Mouse (Mus musculus) left cerebral cortex, adult 2 months (tissue): ENCODE results near the gene Mfn1. TPM values are rescaled to one million over a fixed set of nuclear protein-coding genes. Genes with fewer than 3 reads are reported as not detected.

Experiments
- DNase-seq, 2 experiments: peaks; one replicate each; pipeline ENCODE4 v3.0.0; 2021 to 2022; ENCODE audit warnings: low spot score in 2 of 2, mixed read lengths in 1 of 2; ENCODE audit errors: extremely low spot score in 1 of 2
- H3K27ac ChIP-seq: fragments of 200-600 bp; 2 replicates; pipeline ENCODE4 v1.8.1; 2022
- H3K4me3 ChIP-seq: fragments of 200-600 bp; 2 replicates; pipeline ENCODE4 v1.8.1; 2022
- CTCF ChIP-seq: fragments of 200-600 bp; IDR thresholded peaks from 2 replicates; pipeline ENCODE4 v1.8.1; 2022; ENCODE audit warnings: antibody characterized with exemption, mild to moderate bottlenecking, moderate library complexity
- intact Hi-C: fragments of 180-260 bp; cut with DNase I; formaldehyde crosslinking; loops from one replicate; pipeline ENCODE4 v1.15.1; 2025
- total RNA-seq, 2 experiments: library from RNA; stranded (reverse); gene quantifications; 2 replicates each; pipeline ENCODE4 v1.2.3; 2021

Mfn1 gene
- total RNA-seq, 2 experiments from 2014 or later: 119 to 123 TPM

DNA sequence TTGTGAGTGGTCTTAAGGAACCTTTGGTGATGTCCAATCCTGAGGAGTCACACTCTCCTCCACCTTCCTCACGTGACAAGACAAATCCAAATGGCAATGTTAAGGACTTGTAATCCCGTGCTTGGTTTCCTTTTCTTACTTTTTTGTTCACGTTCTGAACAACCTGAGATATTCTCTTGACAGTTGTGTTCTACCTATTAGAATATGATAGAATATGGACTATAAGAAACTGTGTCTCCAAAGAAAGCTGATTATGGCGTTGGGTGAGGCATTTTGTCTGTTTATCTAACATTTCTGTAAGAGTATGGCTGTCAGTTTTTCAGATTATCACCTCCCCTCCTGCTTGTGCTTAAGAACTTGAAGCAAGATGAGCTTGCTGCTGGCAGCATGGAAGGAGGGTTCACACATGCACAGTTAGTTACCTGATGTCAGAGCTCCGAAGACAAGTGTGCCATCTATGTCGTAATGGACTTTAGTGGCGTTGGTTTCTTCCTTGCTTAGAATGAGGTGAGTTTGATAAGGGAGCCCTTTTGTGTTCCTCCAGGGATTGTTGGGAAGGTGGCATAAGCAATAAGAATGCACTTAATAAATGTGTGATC, 16.5 kb upstream of the Mfn1 start:
- no peak for TF ChIP-seq CTCF
- intact Hi-C loops: loop anchor here (1.0 kb wide), 1 partner anchor 15 kb away; no protein-coding TSS in a partner anchor
- no peak for DNase-seq
- no peak overlapping the region for H3K4me3 ChIP-seq
- H3K27ac ChIP-seq: no peak overlapping the region

DNA sequence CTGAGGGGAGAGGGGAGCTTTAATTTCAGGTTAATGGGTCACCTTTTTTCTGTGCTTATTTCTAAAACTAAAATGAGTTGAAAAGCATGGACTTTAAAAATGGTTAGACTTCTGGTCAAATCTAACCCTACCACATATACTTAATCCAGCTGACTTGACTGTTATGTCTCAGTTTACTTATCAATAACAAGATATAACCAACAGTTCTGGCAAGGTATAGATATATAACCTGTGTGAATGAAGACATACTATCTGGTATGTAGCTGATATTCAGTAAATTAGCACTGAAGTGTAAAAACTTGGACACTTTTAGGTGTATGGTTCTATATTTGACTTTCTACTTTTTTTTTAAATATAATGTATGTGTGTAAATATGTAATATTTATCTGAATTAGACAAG, 15.7 kb upstream of the Mfn1 start:
- TF ChIP-seq CTCF: no peak
- no peak for DNase-seq
- Histone ChIP-seq H3K27ac (no peak overlapping the region), H3K4me3 (no peak overlapping the region)
- intact Hi-C loops: no loop called here

DNA sequence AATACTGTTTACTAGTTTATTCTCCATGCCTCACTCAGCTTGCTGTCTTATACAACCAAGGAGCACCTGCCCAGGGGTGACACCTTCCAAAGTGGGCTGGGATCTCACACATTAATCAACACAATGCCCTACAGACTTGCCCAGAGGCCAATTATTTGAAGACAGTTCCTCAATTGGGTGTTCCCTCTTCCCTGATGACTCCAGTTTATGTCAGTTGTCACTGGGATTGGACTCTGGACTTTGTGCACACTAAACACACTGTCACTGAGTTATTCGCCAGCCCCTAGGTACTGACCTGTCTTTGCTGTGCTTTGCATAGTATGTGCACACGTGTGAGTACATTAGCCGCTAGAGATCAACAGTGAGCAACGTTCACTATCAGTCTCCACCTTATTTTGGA, 2.1 kb upstream of the Mfn1 start:
- H3K27ac ChIP-seq: no peak overlapping the region
- H3K4me3 ChIP-seq: no peak overlapping the region
- no peak for DNase-seq
- intact Hi-C loops: loop anchor here (1.0 kb wide), 1 partner anchor 15 kb away; no protein-coding TSS in a partner anchor
- TF ChIP-seq CTCF: no peak

DNA sequence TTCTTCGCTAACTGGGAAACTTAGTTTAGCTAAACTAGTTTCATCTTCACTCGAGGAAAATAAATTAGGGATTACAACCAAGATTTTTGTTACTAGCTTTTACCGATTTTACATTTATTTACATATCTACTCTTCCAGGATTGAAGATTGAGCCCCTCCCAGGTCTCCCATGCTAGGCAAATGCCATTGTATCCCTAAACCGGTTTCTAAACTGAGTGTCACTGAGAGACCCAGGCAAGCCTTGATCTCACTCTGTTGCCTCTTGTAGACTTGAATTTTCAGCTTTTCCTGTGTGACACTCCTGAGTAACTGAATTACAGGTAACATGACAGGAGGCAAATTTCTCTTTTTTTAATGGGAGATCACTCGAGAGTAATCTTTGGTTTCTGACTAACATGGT, 776 bp downstream of the Mfn1 start:
- intact Hi-C loops: no loop called here
- Histone ChIP-seq H3K27ac (peak overlapping the region; percentile 95; the same call in 1 of the 2 replicates), H3K4me3 (peak overlapping the region; percentile 96)
- no peak for DNase-seq
- no peak for TF ChIP-seq CTCF

DNA sequence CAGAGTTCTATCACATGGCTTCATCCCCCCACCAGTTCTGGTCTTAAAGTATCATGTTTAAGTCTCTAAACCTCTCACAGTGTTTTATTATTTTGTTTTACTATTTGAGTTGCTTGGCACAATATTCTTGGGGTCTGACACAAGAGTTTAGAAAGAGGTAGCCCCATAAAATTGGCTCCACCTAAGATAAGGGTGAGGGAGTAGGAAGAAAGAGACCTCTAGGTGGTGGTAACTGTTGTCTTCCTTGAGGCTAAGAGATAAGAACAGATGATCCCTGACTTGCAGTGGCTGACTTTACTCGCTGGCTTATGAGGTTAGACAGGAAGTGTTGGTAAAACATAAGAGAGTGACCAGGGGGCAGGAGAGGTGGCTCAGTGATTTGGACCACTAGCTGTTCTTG, 6.4 kb downstream of the Mfn1 start:
- no peak for DNase-seq
- no peak for TF ChIP-seq CTCF
- Histone ChIP-seq H3K4me3 (no peak overlapping the region), H3K27ac (no peak overlapping the region)
- intact Hi-C loops: no loop called here

DNA sequence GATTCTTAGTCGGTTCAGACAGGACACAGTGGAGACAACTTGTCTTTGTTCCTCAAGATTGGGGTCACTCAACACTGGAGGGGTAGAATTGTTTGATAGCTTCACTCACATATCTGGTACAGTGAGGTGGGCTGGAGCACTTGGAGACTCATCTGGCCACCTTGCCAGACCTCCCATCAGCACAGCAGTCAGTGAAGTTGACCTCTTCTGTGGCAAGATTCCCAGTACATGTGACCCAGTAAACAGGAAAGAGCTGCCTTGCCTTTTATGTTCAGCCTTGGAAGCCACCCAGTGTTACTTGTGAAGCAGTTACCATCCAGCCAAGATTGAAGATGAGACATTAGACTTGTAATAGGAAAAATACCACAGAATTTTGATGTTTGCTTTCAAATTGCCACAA, 8.3 kb downstream of the Mfn1 start:
- peak overlapping the region; percentile 82 for H3K27ac ChIP-seq

DNA sequence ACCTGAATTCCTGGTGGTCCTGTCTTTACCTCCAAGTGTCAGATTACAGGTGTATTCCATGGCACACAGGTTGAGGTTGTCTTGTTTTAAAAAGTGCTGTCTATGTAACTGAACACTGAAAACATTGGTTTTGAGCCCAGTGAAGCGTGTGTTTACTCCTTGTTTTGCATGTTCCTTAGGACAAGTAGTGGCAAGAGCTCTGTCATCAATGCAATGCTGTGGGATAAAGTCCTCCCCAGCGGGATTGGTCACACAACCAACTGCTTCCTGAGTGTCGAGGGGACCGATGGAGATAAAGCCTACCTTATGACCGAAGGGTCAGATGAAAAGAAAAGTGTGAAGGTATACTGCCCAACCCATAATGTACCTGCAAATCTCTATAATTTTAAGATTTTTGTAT, 8.8 kb downstream of the Mfn1 start:
- H3K27ac ChIP-seq: peak overlapping the region; percentile 82
- no peak for DNase-seq
- TF ChIP-seq CTCF: no peak
- H3K4me3 ChIP-seq: no peak overlapping the region
- intact Hi-C loops: no loop called here

More for the DNA sequence above, 8.3 kb downstream of the Mfn1 start:
- intact Hi-C loops: no loop called here
- no peak overlapping the region for H3K4me3 ChIP-seq
- DNase-seq: peak in 1 of 2 experiments; percentile 33
- TF ChIP-seq CTCF: no peak

DNA sequence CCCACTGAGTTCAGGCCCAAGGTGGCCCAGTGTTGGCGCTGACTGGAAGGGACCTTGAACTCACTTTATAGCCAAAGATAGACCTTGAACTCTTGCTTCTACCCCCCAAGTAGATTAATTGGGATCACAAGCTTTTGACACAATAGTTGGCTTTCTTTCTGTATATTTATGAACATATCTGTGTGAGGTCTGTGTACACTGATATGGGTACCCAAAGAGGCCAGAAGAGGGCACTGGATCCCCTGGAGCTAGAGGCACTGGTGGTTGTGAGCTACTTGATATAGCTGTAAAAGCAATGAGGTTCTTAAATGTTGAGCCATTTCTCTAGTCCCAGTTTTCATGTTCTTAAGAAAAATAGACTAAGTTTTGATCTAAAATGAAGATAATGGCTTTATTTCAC, 23.8 kb downstream of the Mfn1 start:
- no peak overlapping the region for H3K4me3 ChIP-seq
- no peak for DNase-seq
- peak; percentile 41 for TF ChIP-seq CTCF
- no peak overlapping the region for H3K27ac ChIP-seq
- intact Hi-C loops: loop anchor here (10.0 kb wide), 1 partner anchor 272 kb away; no protein-coding TSS in a partner anchor

DNA sequence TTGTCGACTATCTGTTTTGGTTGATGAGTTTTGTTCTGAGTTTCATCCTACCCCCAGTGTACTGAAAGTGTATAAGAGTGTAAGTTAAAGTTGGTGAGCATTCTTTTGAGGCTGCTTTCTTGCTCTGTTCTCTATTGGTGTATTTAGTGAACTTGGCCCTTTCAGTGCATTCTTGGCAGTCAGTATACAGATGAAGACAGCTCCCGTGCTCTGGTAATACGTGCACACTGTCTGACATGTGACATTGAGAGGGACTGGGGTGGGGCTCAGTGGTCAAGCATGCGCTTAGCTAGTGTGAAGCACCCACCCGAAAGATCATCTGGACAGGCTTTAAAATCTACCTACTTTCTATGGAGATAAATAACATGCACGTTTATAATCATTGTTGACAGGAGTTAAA, 34.1 kb downstream of the Mfn1 start:
- no peak for TF ChIP-seq CTCF
- H3K27ac ChIP-seq: no peak overlapping the region
- intact Hi-C loops: no loop called here
- H3K4me3 ChIP-seq: no peak overlapping the region
- no peak for DNase-seq

DNA sequence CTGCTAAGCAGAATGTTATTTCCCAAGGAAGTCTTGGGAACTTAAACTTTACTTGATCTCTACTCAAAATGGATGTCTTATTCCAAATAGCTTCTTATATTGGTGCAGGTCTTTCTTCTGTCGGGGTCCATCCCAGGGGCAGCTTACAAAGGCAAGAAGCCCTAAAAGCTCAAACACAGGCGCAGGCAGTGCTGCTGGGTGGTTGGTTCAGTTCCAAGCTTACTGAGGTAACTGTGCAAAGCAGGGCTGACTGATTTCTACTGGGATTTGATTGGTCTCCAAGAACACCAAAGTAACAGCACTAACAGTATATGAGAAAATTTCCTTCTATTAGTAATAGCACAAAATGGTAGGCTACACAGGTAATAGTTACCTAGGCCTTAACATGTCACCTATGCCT, 43.8 kb downstream of the Mfn1 start:
- intact Hi-C loops: no loop called here
- no peak for TF ChIP-seq CTCF

DNA sequence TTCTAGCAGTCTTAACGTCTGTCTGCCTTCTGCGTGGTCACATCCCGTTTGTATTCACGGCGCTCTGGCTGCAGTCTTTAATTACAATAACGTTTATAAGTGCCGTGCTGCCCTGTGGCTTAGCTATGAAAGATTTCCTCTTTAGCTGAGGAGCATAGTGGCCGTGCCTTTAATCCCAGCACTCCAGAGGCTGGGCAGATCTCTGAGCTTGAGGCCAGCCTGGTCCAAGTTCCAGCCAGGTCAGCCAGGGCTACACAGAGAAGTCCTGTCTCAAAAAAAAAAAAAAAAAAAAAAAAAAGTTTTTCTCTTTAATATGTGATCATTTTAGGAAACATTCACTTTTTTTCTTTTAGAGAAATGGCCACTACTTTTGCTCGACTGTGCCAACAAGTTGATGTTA, 44.6 kb downstream of the Mfn1 start:
- TF ChIP-seq CTCF: no peak
- DNase-seq: no peak
- intact Hi-C loops: no loop called here

More for the DNA sequence above, 43.8 kb downstream of the Mfn1 start:
- Histone ChIP-seq H3K27ac (no peak overlapping the region), H3K4me3 (no peak overlapping the region)
- DNase-seq: no peak

DNA sequence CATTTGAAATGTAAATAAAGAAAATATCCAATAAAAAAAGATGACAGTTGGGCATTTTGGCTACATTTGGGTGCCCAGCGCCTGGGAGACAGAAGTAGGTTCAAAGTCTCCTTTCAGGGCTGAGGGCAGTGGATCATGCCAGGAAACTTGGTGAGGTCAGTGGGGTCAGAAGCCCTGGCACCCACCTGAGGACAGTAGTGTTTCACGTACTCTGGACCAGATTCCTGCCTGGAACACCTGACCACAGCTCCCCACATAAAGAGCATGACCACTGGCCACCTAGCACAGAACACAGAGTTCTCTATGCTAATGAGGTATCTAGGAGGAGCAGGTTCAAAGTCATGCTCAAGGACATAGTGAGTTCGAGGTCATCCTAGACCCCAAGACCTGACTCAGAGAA, 45.9 kb downstream of the Mfn1 start:
- DNase-seq: no peak
- intact Hi-C loops: no loop called here
- Histone ChIP-seq H3K4me3 (no peak overlapping the region), H3K27ac (no peak overlapping the region)
- TF ChIP-seq CTCF: no peak

More for the DNA sequence above, 44.6 kb downstream of the Mfn1 start:
- Histone ChIP-seq H3K27ac (no peak overlapping the region), H3K4me3 (no peak overlapping the region)

DNA sequence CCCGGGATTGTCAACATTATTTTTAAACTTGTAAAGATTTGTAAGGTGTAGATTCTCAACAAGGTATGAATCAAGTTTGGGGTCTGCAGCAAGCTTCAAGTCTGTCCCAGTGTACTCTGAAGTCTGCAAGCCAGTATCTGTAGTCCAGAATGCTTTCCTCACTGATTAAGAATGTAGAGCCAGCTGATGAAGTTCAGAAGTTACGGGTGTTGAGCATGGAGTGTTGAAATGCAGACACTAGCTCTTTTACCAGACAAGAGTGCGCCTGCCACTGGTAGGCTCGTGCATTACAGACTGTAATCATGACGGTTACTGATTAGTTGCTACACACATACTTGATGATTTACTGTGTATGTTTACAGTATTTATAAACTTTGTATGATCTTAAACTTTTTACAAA, 49.5 kb downstream of the Mfn1 start:
- TF ChIP-seq CTCF: no peak
- DNase-seq: no peak
- Histone ChIP-seq H3K27ac (no peak overlapping the region), H3K4me3 (no peak overlapping the region)
- intact Hi-C loops: no loop called here
